ENCODE assay signal across 9 mouse cellular contexts in genomic region chr15:99772925-99773324, GRCm38 (mm10). TPM values are rescaled to one million over a fixed set of nuclear protein-coding genes. Genes with fewer than 3 reads are reported as not detected.
DNase-seq lines count a peak whose midpoint lies in the region; ATAC-seq and TF ChIP-seq lines count a peak whose summit lies in the region.
"Had no signal": no experiment of that assay in that cellular context is flagged by ENCODE, and none has a peak within 500 bp of the region (broad histone marks: within the 10 kb centered on the region; RNA-seq: fewer than 3 reads in every experiment).

No protein-coding gene starts in this region.

- no peaks in the 10 kb centered on the region for H3K27me3 ChIP-seq in lung, embryonic 16.5 days (ENCODE audit: control insufficient read depth, insufficient read depth, low read depth, low read length)
- no peaks in the 10 kb centered on the region for H3K27me3 ChIP-seq in hindbrain, postnatal 0 days (ENCODE audit: insufficient read depth, low read length)

- DNase-seq in cerebellum, adult 9-11 months: peak; percentile 17
- DNase-seq in cerebellum, adult 9-10 months: no peak
- DNase-seq in lung, postnatal 25 days (ENCODE audit: low spot score): no peak
- DNase-seq in hindbrain, postnatal 0 days (ENCODE audit: low spot score): no peak
- no peak for DNase-seq in testis, postnatal 10 days (ENCODE audit: low spot score)
- no peak for DNase-seq in cerebellum, postnatal 4 days (ENCODE audit: low spot score in 2 of 2)

- no peaks in the 10 kb centered on the region for H3K9me3 ChIP-seq in lung, embryonic 16.5 days (ENCODE audit: control insufficient read depth, low read length)
- H3K9me3 ChIP-seq in hindbrain, postnatal 0 days (ENCODE audit: low read length): no peaks in the 10 kb centered on the region

- peaks cover 4% of the 10 kb centered on the region; the same call in 1 of the 2 replicates for H3K4me1 ChIP-seq in lung, embryonic 16.5 days (replicated peaks; ENCODE audit: control insufficient read depth, insufficient read depth, low read length)
- H3K4me1 ChIP-seq in hindbrain, postnatal 0 days (ENCODE audit: insufficient read depth, low read length): peaks cover 5% of the 10 kb centered on the region; the same call in 1 of the 2 replicates
- H3K4me1 ChIP-seq in olfactory bulb, adult 2 months (ENCODE audit: control insufficient read depth, insufficient read depth, low read length): peaks cover 4% of the 10 kb centered on the region; the same call in 1 of the 2 replicates

- TF ChIP-seq POLR2A in olfactory bulb, adult 2 months (IDR thresholded peaks at IDR 0.05; ENCODE audit: insufficient read depth, low read depth, low read length): no peak

- H3K9ac ChIP-seq in lung, embryonic 16.5 days (ENCODE audit: low read length): no peak overlapping the region
- no peak overlapping the region for H3K9ac ChIP-seq in hindbrain, postnatal 0 days (replicated peaks; ENCODE audit: low read length)

- H3K27ac ChIP-seq in lung, embryonic 16.5 days (ENCODE audit: low read length): peak overlapping the region; percentile 28
- no peak overlapping the region for H3K27ac ChIP-seq in hindbrain, postnatal 0 days
- no peak overlapping the region; the same call in 1 of the 2 replicates for H3K27ac ChIP-seq in olfactory bulb, adult 2 months (ENCODE audit: insufficient read depth, low read depth, low read length)
- H3K27ac ChIP-seq: macrophage had no signal

- H3K36me3 ChIP-seq in lung, embryonic 16.5 days (ENCODE audit: control insufficient read depth, insufficient read depth, low read length): no peaks in the 10 kb centered on the region; the same call in 1 of the 2 replicates
- no peaks in the 10 kb centered on the region for H3K36me3 ChIP-seq in hindbrain, postnatal 0 days (ENCODE audit: insufficient read depth, low read length)

- H3K4me3 ChIP-seq in lung, embryonic 16.5 days (ENCODE audit: low read length): no peak overlapping the region; the same call in 1 of the 2 replicates
- no peak overlapping the region for H3K4me3 ChIP-seq in hindbrain, postnatal 0 days (ENCODE audit: low read length)
- peak overlapping the region; percentile 92; the same call in 1 of the 2 replicates for H3K4me3 ChIP-seq in olfactory bulb, adult 2 months (ENCODE audit: insufficient read depth, low read depth, low read length)

- H3K4me2 ChIP-seq in lung, embryonic 16.5 days (ENCODE audit: low read depth, low read length): peak overlapping the region; percentile 82
- peak overlapping the region; percentile 74; the same call in 1 of the 2 replicates for H3K4me2 ChIP-seq in hindbrain, postnatal 0 days (ENCODE audit: low read depth, low read length)

- ATAC-seq in lung, embryonic 16.5 days (ENCODE audit: low read depth): no peak
- ATAC-seq in hindbrain, postnatal 0 days: no peak

- 32% methylated on average over 3 of the region's 3 CpGs for WGBS in lung, embryonic 16.5 days
- WGBS in hindbrain, postnatal 0 days: 31% methylated on average over 3 of the region's 3 CpGs
- 39% methylated on average over 3 of the region's 3 CpGs for WGBS in olfactory bulb, adult 2 months

- TF ChIP-seq CTCF in hindbrain, postnatal 0 days (IDR thresholded peaks at IDR 0.05; ENCODE audit: low read depth): no peak
- TF ChIP-seq CTCF in olfactory bulb, adult 2 months (IDR thresholded peaks at IDR 0.05; ENCODE audit: insufficient read depth, low read depth, low read length): no peak

RNA-seq across cellular contexts. Expression of gene Cers5, which starts 0.2 kb away (rescaled TPM):
- 73.3 and 74.4 TPM in 2 replicates for polyA plus RNA-seq in lung, embryonic 16.5 days (2015; fragmentation: Nextera tagmentation; extraction: Ambion mirVana)
- 92.8 and 105 TPM in 2 replicates for total RNA-seq in hindbrain, postnatal 0 days (2014; rRNA removed)
- 73.0 and 73.9 TPM in 2 replicates for polyA plus RNA-seq in hindbrain, postnatal 0 days (2015; fragmentation: Nextera tagmentation; extraction: Ambion mirVana)
- not detected in 2 replicates for polyA plus RNA-seq in olfactory bulb, adult 2 months (2012; ENCODE audit: insufficient read depth, insufficient read length, low replicate concordance, missing spikeins)

RNA-seq across cellular contexts. Expression of gene Cox14, which starts 47.5 kb away (rescaled TPM):
- 148 and 164 TPM in 2 replicates for polyA plus RNA-seq in lung, embryonic 16.5 days (2015; fragmentation: Nextera tagmentation; extraction: Ambion mirVana)
- 61.2 and 101 TPM in 2 replicates for total RNA-seq in hindbrain, postnatal 0 days (2014; rRNA removed)
- 201 and 202 TPM in 2 replicates for polyA plus RNA-seq in hindbrain, postnatal 0 days (2015; fragmentation: Nextera tagmentation; extraction: Ambion mirVana)
- polyA plus RNA-seq in olfactory bulb, adult 2 months (2012; ENCODE audit: insufficient read depth, insufficient read length, low replicate concordance, missing spikeins): not detected in 2 replicates

RNA-seq across cellular contexts. Expression of gene Gpd1, which starts 55.6 kb away (rescaled TPM):
- 3.3 and 3.7 TPM in 2 replicates for polyA plus RNA-seq in lung, embryonic 16.5 days (2015; fragmentation: Nextera tagmentation; extraction: Ambion mirVana)
- total RNA-seq in hindbrain, postnatal 0 days (2014; rRNA removed): 2.8 and 3.7 TPM in 2 replicates
- 2.5 TPM in 2 replicates for polyA plus RNA-seq in hindbrain, postnatal 0 days (2015; fragmentation: Nextera tagmentation; extraction: Ambion mirVana)
- not detected in 2 replicates for polyA plus RNA-seq in olfactory bulb, adult 2 months (2012; ENCODE audit: insufficient read depth, insufficient read length, low replicate concordance, missing spikeins)

Comparison
In these comparisons a context has a peak if more than half of its experiments do, and no peak if none do; other contexts are left out.
1. RNA of gene Cox14, which starts 47.5 kb away (polyA plus RNA-seq): 201 to 202 TPM in hindbrain, postnatal 0 days and 148 to 164 TPM in lung, embryonic 16.5 days; not detected in olfactory bulb, adult 2 months; every median in the first group is over 100 times any median in the second.